1 mouse cellular context compared by ENCODE assay signal in the genomic region with DNA sequence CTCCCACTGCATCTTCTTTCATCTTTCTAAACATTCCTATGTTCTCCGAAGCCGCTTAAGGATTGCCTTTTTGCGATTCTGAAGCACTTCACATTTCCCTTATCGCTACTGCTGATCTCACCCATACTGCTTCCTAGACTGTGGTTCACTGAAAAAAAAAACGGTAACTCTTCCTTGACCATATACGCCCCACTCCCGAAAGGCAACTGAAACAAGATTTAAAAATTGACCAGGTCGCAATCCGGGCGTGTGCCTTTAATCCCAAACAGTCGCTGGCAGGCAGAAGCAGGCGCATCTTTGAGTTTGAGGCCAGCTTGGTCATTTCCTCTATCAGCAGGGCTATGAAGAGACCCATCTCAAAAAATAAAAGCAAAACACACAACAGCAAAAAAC.
TF ChIP-seq lines count a peak whose summit lies in the region.

No protein-coding gene starts in this region.

TF ChIP-seq in myocyte, 11 proteins besides CTCF, POLR2A, EP300 and RAD21 (continued from another document):
- no peak for TF ChIP-seq MYOG (IDR thresholded peaks at IDR 0.05; ENCODE audit: control insufficient read depth in 1 of 3, insufficient read depth in 1 of 3, insufficient read length in 2 of 3, low read depth in 2 of 3)
TF ChIP-seq in myocyte: peak in this region for 0.
